Mouse (Mus musculus) mature B cell (primary cell): ENCODE data around the gene Acaca.

Source experiments
- in situ Hi-C: fragments of 300-500 bp; cut with MboI; formaldehyde crosslinking; loops from 2 replicates; pipeline ENCODE4 v1.14.3; 2019

The Acaca gene

DNA sequence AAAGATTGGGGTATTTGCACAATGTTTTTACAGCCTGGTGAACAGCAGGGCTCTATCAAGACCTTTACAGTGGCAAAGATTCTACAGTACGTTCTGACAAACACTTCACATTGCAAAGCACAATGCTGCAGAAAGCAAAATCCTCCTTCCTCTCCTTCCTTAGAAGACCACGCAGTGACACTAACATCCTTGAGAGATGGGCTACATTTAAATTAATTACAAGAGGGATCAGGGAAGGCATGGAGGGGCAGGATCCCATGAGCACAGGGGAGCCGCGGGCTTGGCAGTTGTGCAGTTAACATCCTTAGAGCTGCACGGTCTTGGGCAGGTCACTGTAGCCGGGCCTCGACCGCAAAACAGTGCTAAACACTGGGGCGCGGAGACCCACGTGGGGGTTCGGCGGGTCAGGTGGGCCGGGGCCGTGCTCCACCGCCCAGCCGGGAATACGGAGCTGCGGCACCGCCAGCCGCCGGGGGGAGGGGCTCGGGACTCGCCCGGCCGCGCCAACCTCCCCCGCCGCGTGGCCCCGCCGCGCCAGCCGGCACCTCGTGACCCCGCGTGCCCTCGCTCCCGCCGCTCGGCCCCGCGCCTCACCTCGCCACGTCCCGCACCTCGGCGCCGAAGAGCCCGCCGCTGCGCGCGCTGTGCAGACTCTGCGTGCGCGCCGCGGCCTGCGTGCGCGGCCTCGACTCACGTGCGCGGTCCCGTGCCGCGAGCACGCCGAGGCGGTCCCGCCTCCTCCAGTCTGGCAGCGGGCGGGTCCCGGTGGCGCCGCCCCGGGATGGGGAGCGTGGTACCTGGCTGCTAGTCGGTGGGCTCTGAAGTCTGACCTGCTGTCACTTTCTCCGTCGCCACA, at the start of gene Acaca, which contains the start of gene Tada2a:
Acaca (plus strand) TSS at position 730 of the 856 bp plus-strand sequence.
Tada2a (minus strand) TSS at position 658 of the 856 bp plus-strand sequence.
- in situ Hi-C loops = no loop called here

DNA sequence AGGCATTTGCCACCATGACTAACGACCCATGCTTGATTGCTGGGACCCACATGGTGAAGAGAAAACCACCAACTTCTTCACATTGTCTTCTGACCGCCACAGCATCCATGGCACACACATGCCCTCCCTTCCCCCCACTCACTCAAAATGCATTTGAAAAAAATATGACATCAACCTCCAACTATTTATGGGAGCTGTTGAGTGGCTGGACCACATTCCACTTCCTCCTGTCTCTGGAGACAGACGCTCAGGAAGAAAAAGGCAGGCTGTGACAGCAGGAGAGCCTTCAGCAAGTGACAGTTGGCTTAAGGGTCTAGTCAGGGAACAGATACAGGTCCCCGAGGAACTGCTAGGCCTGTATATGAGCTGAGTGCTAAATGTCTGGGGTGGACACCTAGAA, 49.6 kb upstream of the Acaca start:
- in situ Hi-C loops = no loop called here

DNA sequence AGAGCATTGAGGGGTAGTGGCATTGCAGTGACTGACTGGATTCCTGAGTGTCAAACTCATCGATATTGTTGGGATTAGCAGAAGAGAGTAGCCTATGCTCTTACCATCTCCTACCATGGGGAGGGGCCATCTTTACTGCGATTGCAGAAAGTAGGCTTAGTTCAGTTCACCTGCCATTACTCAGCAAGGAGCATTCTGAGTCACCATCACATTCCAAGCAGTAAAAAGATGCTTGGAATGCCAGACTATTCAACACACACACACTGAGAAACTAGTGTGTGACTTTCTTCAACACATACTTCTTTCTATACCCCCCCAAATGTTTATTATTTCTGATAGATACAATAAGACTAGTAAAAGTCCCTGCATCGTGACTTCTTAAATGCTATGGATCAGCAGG, 49.1 kb upstream of the Acaca start:
- in situ Hi-C loops = no loop called here

DNA sequence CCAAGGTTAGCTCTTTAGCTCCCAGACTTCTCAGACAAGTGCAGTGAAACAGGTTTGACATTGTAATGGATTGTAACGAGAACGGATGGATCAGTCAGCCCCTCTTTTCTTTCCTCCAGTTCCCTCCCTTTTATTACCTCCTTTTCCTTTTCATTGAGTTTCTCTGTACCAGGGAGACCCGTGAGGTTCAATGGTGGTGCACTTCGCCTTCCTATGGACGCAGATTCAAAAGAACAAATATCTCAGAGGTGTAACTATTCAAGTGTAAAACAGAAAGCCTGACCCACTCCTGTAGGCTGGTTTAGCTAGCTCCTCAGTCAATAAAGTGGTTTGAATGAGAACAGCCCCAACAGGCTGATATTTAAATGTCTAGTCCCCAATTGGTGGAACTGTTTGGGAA, 47.6 kb upstream of the Acaca start:
- in situ Hi-C loops = no loop called here

DNA sequence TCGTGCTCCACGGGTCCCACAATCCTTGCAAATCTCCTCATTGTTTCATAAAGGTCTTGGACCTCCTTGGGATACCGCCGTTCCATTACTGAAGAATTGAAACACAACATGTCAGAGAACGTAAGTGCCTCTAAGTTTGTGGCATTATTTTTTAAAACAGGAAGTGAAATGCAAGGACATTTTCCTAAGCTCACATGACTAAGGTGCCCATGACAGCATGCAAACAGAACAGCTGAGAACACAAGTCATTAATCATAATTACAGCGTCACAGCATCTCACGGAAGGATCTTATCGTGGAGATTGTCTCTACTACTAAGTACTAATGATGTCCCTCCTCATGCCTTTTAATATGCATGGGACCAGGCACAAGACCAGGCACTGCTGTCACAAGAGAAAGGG, 38.9 kb upstream of the Acaca start:
- in situ Hi-C loops = no loop called here

DNA sequence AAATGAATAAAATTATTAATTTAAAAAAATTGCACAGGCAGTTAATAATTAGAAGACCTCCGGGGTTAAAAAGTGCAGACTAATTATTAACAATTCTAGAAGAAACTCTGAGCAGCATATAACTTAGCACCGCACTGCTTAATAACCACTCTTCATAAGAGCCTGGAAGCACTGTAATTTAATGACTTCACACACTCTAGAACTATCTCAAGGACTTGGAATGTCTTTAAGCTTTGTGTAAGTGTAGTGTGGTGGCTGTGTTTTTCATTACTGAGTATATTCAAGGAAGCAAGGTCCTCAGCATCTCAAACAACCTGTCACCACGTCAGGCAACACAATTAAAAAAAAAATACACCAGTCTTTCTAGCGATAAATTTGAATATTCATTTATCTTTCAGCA, 34.4 kb upstream of the Acaca start:
- in situ Hi-C loops = no loop called here

DNA sequence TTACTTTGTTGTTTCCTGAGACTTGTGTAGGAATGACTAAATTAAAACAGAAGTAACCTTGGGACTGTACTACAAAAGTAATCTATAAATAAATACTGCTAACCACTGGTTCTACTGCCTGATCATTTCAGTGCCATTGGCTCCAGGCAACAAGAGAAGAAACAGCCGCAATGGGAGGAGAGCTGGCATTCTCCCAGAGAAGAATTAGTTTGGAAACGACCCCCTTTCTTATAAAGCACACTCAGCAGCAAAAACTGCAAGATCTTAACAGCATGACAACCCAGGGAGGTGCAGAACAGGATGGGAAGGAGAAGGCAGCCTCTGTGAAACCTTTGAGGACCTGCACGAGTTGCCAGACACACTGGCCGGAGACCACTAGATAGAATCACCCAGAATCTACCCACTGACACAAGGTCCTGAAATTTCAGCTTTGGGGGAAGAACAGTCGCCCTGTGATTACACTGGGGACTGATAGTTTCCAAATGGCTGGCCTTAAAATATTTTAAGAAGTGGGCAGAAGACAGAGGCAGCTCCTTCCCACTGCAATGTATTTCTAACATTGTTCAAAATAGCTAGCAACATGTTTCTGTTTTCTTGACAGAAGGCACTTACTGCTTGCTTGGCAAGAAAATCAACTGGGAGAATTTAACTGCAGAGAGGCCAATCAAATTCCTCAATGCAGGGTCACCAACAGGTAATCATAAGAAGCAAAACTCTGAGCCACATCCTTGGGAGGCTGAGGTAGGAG, 32.0 kb upstream of the Acaca start:
- in situ Hi-C loops = no loop called here

DNA sequence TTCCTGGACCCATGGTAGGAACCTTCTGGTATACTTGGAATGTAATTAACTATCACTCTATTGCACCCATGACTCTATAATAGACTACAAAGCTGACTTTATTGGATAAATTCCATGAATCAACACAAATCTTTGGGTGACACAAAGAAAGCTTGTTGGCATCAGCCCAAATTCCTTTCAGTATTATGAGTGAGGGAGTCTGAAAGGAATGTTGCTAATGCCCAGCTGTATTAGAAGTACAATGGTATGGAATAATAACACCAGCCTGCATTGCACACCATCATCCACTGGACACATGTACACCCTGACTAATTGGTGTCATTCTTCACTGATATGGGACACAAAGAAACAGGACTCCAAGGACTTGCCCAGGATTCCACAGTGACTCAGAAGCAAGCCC, 28.3 kb upstream of the Acaca start:
- in situ Hi-C loops = no loop called here

DNA sequence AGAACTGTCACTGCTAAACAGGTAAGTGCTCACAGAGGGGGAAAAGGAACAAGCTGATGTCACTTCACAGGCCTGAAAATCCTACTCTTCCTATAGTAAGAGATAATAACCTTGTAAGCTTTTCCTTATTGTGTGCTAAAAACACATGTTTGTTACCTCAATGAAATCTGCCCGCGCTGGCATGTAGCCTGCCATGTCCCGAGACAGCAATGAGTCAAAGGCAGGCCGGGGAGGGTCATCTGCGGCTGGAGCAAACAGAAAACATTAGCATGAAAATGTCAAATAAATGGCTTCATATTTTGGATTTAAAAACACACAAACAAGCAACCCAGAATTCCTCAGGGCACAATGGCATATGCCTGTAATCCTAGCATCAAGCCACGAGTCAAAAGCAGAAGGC, 25.4 kb upstream of the Acaca start:
- in situ Hi-C loops = no loop called here

DNA sequence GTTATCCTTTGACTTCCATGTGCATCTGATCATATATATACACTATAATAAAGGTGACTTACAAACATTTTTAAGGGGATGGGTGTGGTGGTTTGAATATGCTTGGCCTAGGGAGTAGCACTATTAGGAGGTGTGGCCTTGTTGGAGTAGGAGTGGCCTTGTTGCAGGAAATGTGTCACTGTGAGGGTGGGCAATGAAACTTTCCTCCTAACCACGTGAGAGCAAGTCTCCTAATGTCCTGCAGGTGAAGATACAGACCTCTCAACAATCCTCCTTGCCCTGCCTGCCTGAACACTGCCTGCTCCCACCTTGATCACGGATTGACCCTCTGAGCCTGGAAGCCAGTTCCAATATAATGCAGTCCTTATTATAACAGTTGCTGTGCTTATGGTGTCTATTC, 22.3 kb upstream of the Acaca start:
- in situ Hi-C loops = no loop called here

DNA sequence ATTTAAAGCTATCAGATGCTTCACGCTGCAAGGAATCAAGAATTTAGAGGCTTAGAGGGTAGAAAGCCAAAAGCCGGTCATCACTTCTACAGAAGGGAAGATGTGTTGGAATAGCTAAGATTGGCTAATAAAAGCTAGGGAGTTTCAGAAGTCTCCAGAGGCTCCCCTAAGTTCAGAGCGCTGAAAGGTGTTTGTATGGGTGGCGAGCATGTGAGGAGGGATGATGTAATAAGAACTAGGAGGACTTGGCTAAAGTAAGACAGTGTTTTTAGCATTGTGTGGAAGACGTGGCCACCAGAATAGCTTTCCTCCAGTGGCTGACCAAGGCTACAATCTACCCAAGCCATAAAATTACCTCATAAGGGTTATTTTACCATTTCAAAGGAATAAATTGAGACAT, 15.8 kb upstream of the Acaca start:
- in situ Hi-C loops = no loop called here

DNA sequence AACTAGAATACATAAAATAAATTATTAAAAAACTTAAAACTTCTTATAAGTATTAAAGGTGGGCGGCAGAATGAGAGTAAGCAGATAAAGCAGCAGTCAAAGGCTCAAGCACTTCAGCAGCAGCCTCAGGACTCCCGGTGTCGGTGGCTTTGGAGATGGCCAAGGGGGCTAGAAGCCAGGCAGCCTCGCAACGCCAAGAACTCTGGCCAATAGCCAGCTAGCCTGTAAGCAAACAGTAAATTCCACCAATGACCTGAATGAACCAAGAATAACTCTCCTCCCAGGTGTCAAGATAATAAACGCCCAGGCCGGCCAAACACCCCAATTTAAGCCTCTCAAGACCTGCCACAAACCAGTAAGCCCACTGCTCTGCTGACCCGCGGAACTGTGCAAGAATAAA, 13.8 kb upstream of the Acaca start:
- in situ Hi-C loops = no loop called here

DNA sequence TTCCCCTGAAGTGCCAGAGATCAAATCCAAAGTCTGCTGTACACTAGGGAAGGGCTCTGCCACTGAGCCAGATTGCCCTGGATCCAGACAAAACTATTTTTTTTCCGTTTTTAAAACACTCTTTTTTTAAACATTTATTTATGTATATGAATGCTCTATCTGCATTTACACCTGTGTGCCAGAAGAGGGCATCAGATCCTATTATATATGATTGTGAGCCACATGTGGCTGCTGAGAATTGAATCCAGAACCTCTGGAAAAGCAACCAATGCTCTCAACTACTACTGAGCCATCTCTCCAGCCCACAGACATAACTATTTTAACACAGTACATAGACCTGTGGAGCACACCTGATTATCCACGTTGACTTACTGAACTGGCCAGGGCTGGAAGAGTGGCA, 13.3 kb upstream of the Acaca start:
- in situ Hi-C loops = no loop called here

DNA sequence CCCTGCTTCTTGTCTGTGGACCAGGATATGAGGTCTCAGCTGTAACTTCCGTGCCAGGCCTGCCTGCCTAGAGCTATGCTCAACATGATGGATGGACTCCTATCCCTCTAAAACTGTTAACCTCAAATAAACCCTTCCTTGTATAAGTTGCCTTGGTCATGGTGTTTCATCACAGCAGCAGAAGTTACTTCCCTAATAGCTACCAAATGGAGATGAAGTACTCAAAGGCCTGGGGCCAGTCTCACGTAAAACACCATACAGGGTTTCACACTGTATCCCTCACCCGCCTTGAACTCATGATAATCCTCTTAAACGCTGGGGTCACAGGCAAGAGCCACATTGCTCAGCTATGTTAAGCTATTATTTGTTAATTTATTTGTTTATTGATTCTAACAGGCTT, 12.0 kb upstream of the Acaca start:
- in situ Hi-C loops = no loop called here

DNA sequence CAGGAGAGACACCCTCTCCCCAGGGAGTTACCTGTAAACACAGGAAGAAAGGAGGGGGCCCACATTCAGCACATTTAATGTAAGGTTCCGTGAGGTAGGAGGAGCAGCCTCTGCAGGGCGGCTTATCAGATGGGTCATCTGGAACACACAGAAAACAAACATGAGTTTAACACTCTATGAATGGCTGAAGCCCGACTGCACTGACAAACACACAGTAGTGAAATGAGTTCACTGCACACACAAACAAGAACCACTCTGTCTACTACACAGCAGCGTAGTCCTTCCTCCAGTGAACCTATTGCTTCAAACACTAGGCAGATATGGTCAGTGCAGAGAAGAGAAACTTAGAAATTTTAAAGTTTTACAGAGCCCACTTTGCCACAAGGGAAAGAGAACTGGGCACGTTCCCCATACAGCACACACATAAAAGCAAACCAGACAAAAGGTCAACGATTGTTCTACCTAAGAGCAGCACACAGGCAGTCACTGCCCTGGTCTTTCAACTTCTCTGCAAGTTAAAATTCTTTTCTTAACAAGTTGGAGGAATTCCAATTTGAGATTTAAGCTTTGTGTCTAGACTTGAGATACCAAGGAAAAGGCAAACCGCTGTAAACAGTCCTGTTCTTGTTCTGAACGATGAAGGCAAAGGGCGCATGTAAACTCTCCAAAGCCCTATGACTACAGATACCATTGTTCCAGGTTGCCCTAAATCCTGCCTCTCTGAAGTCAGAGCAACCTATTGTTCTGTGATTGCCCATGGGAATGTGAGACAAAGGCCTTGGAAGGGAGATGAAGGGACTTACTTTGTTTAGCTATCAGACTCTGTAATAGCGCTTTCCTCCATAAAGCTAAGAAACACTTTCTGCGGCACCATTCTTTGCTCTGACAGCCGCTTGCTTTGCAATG, 8.2 kb upstream of the Acaca start:
- in situ Hi-C loops = no loop called here

DNA sequence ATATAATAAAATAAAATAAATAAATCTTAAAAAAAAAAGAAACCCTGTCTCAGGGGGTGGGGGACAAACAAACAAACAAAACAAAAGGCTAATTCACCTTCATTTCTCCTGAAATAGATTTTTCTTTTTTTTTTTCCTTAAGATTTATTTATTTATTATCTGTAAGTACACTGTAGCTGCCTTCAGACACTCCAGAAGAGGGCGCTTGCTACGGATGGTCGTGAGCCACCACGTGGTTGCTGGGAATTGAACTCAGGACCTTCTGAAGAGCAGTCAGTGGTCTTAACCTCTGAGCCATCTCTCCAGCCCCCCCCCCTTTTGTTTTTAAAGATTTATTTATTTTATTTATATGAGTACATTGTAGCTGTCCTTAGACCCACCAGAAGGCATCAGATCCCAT, 1.5 kb upstream of the Acaca start:
- in situ Hi-C loops = no loop called here

DNA sequence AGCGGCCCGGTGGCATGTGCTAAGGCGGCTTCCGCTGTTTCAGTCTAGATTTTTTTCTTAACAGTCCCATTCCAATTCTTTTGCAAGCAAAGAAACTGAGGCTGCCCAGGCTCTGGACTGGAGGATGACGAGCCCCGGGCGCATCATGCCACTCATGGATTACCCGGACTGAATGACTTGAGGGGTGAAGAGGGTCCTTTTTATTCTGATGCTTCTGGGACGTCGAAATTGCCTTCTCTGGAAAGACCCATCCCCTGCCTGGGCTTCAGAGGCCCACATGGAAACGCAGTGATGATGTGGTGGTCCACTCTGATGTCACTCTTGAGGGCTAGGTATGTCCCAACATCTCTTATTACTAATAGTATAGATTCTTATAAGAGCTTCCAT, 320 bp downstream of the Acaca start:
- in situ Hi-C loops = no loop called here

DNA sequence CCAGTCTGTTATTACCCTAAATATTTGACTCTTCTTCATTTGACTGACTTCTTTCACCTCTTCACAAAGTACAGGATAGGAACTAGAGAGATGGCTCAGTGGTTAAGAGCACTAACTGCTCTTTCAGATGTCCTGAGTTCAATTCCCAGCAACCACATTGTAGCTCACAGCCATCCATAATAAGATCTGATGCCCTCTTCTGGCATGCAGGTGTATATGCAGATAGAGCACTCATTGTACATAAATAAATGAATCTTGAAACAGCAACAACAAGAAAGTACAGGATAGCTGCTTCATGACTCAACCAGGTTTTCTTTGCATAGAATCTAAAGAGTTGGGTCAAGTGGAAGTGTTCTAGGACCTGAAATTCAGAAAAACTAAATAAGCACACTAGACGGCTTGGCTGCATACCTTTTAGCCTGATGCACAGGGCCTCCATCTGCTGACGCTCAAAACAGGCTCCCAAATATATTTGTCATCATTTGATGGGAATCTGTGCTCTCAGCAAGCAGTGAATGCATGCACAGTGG, 4.9 kb downstream of the Acaca start:
- in situ Hi-C loops = no loop called here

DNA sequence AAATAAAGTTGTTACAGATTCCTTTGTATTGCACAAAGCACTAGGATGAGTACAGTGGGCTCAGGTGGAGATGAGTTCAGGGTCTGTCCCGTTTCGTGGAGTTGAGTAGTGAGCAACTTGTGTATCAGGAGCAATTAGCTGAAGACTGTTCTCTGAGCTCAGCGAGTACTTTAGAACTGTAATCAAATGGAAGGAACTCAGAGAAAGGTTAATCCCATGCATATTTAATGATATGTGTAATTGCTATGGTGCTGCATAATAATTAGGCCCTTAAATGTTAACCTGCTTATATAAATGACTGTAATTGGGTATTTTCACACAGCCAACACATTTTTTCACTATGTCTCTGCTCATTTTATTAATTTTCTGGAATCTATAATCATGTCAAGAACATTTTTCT, 7.0 kb downstream of the Acaca start:
- in situ Hi-C loops = no loop called here

DNA sequence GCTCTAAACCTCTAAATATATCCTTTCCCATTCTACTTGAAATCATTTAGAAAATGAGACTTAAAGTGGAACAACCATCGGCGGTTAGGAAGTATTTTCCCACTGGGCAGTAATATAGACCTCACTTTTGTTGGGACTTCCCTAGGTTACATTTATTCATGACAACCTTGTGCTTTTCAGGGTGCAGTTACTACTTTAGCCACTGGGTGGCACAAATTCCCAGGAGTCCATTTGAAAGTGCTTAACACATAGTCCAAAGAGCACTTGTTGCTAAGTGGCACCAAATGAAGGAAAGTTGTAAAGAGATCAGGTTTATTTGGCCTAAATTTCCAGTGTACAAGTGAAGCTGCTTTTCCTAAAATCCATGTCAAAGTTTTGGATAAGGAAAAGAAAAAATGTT, 12.3 kb downstream of the Acaca start:
- in situ Hi-C loops = no loop called here

DNA sequence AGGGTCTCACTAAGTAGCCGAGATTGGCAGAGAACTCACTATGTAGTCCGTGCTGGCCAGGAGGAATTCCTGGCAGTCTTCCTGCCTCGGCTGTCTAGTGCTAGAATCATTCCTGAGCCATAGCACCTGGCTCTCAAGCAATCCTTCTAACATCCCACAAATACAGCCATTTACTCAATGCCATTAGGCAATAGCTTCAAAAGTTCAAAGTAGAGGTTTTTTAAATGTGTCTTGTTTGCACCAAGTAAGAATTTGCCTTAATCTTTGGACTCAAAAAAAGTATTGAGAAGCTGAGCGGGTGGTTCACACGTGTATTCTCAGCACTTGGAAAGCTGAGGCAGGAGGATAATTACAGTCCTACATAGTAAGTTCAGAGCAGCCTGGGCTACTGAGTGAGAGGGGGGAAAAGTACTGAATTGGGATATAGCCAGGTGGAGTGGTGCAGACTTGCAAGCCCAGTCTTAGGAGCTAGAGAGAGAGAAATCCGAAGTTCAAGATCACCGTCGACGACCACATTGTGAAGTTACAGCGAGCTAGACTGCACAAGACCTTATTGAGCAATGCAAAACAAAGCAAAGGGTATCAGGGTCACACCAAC, 15.8 kb downstream of the Acaca start:
- in situ Hi-C loops = no loop called here

DNA sequence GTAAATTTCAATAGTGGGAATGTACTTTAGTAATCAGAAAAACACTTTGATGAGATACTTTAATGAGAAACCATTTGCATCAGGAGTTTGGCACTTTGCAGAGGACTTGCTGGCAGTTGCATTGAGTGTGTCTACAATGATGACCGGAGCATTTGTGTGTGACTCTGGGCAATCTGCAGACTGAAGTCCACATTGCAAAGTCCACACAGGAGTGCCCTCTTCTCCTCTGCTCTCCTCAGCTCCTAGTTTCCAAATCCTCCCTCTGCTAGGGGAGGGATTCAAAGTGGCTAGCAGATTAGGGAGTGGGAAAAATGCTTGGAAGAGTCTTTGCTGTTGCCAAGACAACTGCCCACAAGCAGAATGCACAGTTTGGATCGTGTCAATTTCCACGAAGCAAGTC, 16.6 kb downstream of the Acaca start:
- in situ Hi-C loops = no loop called here
